Mouse (Mus musculus) forebrain, embryonic 11.5 days (tissue): Measurements from ENCODE around the gene 2810004N23Rik. TPM values are rescaled to one million over a fixed set of nuclear protein-coding genes. Genes with fewer than 3 reads are reported as not detected.
A peak's percentile ranks its signal among the peaks of the same experiment; 100 is the strongest.

Source experiments
- ATAC-seq: fragments of 200-750 bp; cut with Nextera tagmentation; replicated peaks from 2 replicates; pipeline ENCODE4 v1.8.0; 2017; ENCODE audit warnings: moderate TSS enrichment; ENCODE audit not compliant: low FRiP score
- DNase-seq: peaks from one replicate; pipeline ENCODE4 v3.0.0-alpha.2; 2017; ENCODE audit warnings: low spot score
- H3K27ac ChIP-seq: fragments of 300-500 bp; sonication (generic); 2 replicates; pipeline ENCODE4 v1.5.1; 2014; ENCODE audit warnings: low read depth, low read length
- H3K27me3 ChIP-seq: fragments of 300-500 bp; sonication (generic); 2 replicates; pipeline ENCODE4 v1.6.1; 2014; ENCODE audit warnings: mild to moderate bottlenecking, low read length, mixed read lengths; ENCODE audit not compliant: control insufficient read depth, insufficient read depth
- H3K36me3 ChIP-seq: fragments of 300-500 bp; sonication (generic); 2 replicates; pipeline ENCODE4 v1.6.1; 2014; ENCODE audit warnings: mild to moderate bottlenecking, low read length, moderate library complexity, mixed read lengths; ENCODE audit not compliant: control insufficient read depth, insufficient read depth
- H3K4me1 ChIP-seq: fragments of 300-500 bp; sonication (generic); replicated peaks from 2 replicates; pipeline ENCODE4 v1.6.1; 2014; ENCODE audit warnings: low read length, mixed read lengths; ENCODE audit not compliant: control insufficient read depth, insufficient read depth
- H3K4me2 ChIP-seq: fragments of 300-500 bp; sonication (generic); 2 replicates; pipeline ENCODE4 v1.6.1; 2014; ENCODE audit warnings: low read depth, mild to moderate bottlenecking, low read length, moderate library complexity, mixed read lengths; ENCODE audit not compliant: severe bottlenecking
- H3K4me3 ChIP-seq: fragments of 300-500 bp; sonication (generic); 2 replicates; pipeline ENCODE4 v1.5.1; 2014; ENCODE audit warnings: low read depth, low read length
- H3K9ac ChIP-seq: fragments of 300-500 bp; sonication (generic); 2 replicates; pipeline ENCODE4 v1.6.1; 2014; ENCODE audit warnings: low read length
- H3K9me3 ChIP-seq: fragments of 300-500 bp; sonication (generic); 2 replicates; pipeline ENCODE4 v1.6.1; 2016; ENCODE audit warnings: low read length, mixed read lengths; ENCODE audit not compliant: control insufficient read depth
- WGBS: fragments of 180-500 bp; shearing (Covaris S2); extraction: QIAGEN DNeasy Blood & Tissue Kit; methylation state at CpG from one replicate; pipeline ENCODE4 v1.1.7; 2014; 5-methylcytosine and 5-hydroxymethylcytosine counted together
- polyA plus RNA-seq: library from polyadenylated mRNA; unstranded; fragments of >200 nt; fragmentation: Nextera tagmentation; extraction: Ambion mirVana; gene quantifications from 2 replicates; pipeline ENCODE4 v1.2.1, GENCODE M21; 2014

Gene 2810004N23Rik
- polyA plus RNA-seq, 1 experiment from 2014 or later = 59.1 TPM

GRCm38 (mm10) chr8:124872081-124872480, 9.2 kb upstream of the 2810004N23Rik start:
- Histone ChIP-seq H3K4me3 (no peak overlapping the region), H3K4me1 (no peaks in the 10 kb centered on the region), H3K36me3 (no peaks in the 10 kb centered on the region; the same call in 1 of the 2 replicates), H3K9me3 (no peaks in the 10 kb centered on the region), H3K27ac (no peak overlapping the region), H3K27me3 (no peaks in the 10 kb centered on the region), H3K4me2 (no peak overlapping the region), H3K9ac (no peak overlapping the region)
- DNase-seq (no peak), ATAC-seq (no peak)
- WGBS = 90% methylated on average over 7 of the region's 7 CpGs

GRCm38 (mm10) chr8:124871474-124871873, 8.6 kb upstream of the 2810004N23Rik start:
- Histone ChIP-seq H3K36me3 (no peaks in the 10 kb centered on the region; the same call in 1 of the 2 replicates), H3K27ac (no peak overlapping the region), H3K9ac (no peak overlapping the region), H3K4me1 (no peaks in the 10 kb centered on the region), H3K4me3 (no peak overlapping the region), H3K4me2 (no peak overlapping the region), H3K27me3 (no peaks in the 10 kb centered on the region), H3K9me3 (no peaks in the 10 kb centered on the region)
- no peak for DNase-seq
- WGBS = 92% methylated on average over 7 of the region's 7 CpGs
- ATAC-seq = no peak

GRCm38 (mm10) chr8:124869708-124870107, 6.8 kb upstream of the 2810004N23Rik start:
- Histone ChIP-seq H3K27ac (no peak overlapping the region), H3K27me3 (no peaks in the 10 kb centered on the region), H3K9me3 (no peaks in the 10 kb centered on the region), H3K36me3 (no peaks in the 10 kb centered on the region; the same call in 1 of the 2 replicates), H3K4me3 (no peak overlapping the region), H3K4me2 (no peak overlapping the region), H3K4me1 (no peaks in the 10 kb centered on the region), H3K9ac (no peak overlapping the region)
- ATAC-seq = no peak
- 93% methylated on average over 6 of the region's 6 CpGs for WGBS
- no peak for DNase-seq

- H3K36me3 ChIP-seq = no peaks in the 10 kb centered on the region; the same call in 1 of the 2 replicates
- ATAC-seq (no peak), DNase-seq (no peak)
- no peaks in the 10 kb centered on the region for H3K27me3 ChIP-seq
- WGBS = 87% methylated on average over 2 of the region's 2 CpGs
- no peak overlapping the region for H3K4me3 ChIP-seq
- peaks cover 6% of the 10 kb centered on the region; the same call in 1 of the 2 replicates for H3K4me1 ChIP-seq
- H3K9ac ChIP-seq = no peak overlapping the region
- no peaks in the 10 kb centered on the region for H3K9me3 ChIP-seq
- no peak overlapping the region for H3K4me2 ChIP-seq
- no peak overlapping the region for H3K27ac ChIP-seq
Measured at GRCm38 (mm10) chr8:124867126-124867525, 4.2 kb upstream of the 2810004N23Rik start.

GRCm38 (mm10) chr8:124866669-124867068, 3.7 kb upstream of the 2810004N23Rik start:
- WGBS = 90% methylated on average over 3 of the region's 3 CpGs
- no peaks in the 10 kb centered on the region for H3K9me3 ChIP-seq
- no peaks in the 10 kb centered on the region for H3K27me3 ChIP-seq
- H3K9ac ChIP-seq = no peak overlapping the region
- H3K27ac ChIP-seq = no peak overlapping the region
- H3K36me3 ChIP-seq = no peaks in the 10 kb centered on the region; the same call in 1 of the 2 replicates
- H3K4me2 ChIP-seq = no peak overlapping the region
- ATAC-seq = no peak
- no peak overlapping the region for H3K4me3 ChIP-seq
- peaks cover 6% of the 10 kb centered on the region; the same call in 1 of the 2 replicates for H3K4me1 ChIP-seq
- DNase-seq = no peak

GRCm38 (mm10) chr8:124863729-124864128, 809 bp upstream of the 2810004N23Rik start:
- Histone ChIP-seq H3K4me3 (peak overlapping the region; percentile 95), H3K9ac (peak overlapping the region; percentile 98), H3K4me2 (peak overlapping the region; percentile 66), H3K9me3 (no peaks in the 10 kb centered on the region), H3K27me3 (no peaks in the 10 kb centered on the region), H3K36me3 (peaks cover 14% of the 10 kb centered on the region; the same call in 1 of the 2 replicates), H3K4me1 (peaks cover 8% of the 10 kb centered on the region; the same call in 1 of the 2 replicates), H3K27ac (no peak overlapping the region)
- DNase-seq (no peak), ATAC-seq (no peak)
- 26% methylated on average over 8 of the region's 8 CpGs for WGBS

GRCm38 (mm10) chr8:124863163-124863677, 300 bp upstream of the 2810004N23Rik start:
- H3K4me2 ChIP-seq = peak overlapping the region; percentile 66
- H3K9ac ChIP-seq = peak overlapping the region; percentile 98
- 0% methylated on average over 31 of the region's 33 CpGs for WGBS
- H3K27ac ChIP-seq = peak overlapping the region; percentile 81
- H3K9me3 ChIP-seq = no peaks in the 10 kb centered on the region
- H3K4me3 ChIP-seq = peak overlapping the region; percentile 95
- DNase-seq (no peak), ATAC-seq (peak; percentile 86)
- H3K27me3 ChIP-seq = no peaks in the 10 kb centered on the region
- peaks cover 14% of the 10 kb centered on the region; the same call in 1 of the 2 replicates for H3K36me3 ChIP-seq
- peaks cover 8% of the 10 kb centered on the region; the same call in 1 of the 2 replicates for H3K4me1 ChIP-seq

GRCm38 (mm10) chr8:124860188-124860587, 2.7 kb downstream of the 2810004N23Rik start:
- Histone ChIP-seq H3K9me3 (no peaks in the 10 kb centered on the region), H3K4me2 (no peak overlapping the region), H3K27ac (no peak overlapping the region), H3K9ac (no peak overlapping the region), H3K36me3 (peaks cover 28% of the 10 kb centered on the region), H3K4me1 (peaks cover 8% of the 10 kb centered on the region; the same call in 1 of the 2 replicates), H3K4me3 (no peak overlapping the region), H3K27me3 (no peaks in the 10 kb centered on the region)
- WGBS = 89% methylated on average over 3 of the region's 3 CpGs
- ATAC-seq = no peak
- DNase-seq = no peak

GRCm38 (mm10) chr8:124859466-124859865, 3.5 kb downstream of the 2810004N23Rik start:
- no peak overlapping the region for H3K4me3 ChIP-seq
- no peaks in the 10 kb centered on the region for H3K27me3 ChIP-seq
- no peak for DNase-seq
- H3K4me1 ChIP-seq = peaks cover 8% of the 10 kb centered on the region; the same call in 1 of the 2 replicates
- H3K4me2 ChIP-seq = no peak overlapping the region
- no peak overlapping the region for H3K27ac ChIP-seq
- ATAC-seq = no peak
- peaks cover 33% of the 10 kb centered on the region for H3K36me3 ChIP-seq
- no peak overlapping the region for H3K9ac ChIP-seq
- no peaks in the 10 kb centered on the region; the same call in 1 of the 2 replicates for H3K9me3 ChIP-seq
